Mouse (Mus musculus): Measurements from ENCODE around the gene 1700025C18Rik.

Gene 1700025C18Rik

GRCm38 (mm10) chr2:165090650-165091049 is at the start of gene 1700025C18Rik:
Gene 1700025C18Rik, minus strand, starts transcription at chr2:165090750.
- DNase-seq (ENCODE audit: low spot score in 2 of 2) = no peak

- no peak for DNase-seq (ENCODE audit: low spot score in 2 of 2)
Observed at GRCm38 (mm10) chr2:165136049-165136448, 45.5 kb upstream of the 1700025C18Rik start.

- no peak for DNase-seq (ENCODE audit: low spot score in 2 of 2)
Observed at GRCm38 (mm10) chr2:165133566-165133965, 43.0 kb upstream of the 1700025C18Rik start.

- DNase-seq (ENCODE audit: low spot score in 2 of 2) = no peak
Observed at GRCm38 (mm10) chr2:165131428-165131827, 40.9 kb upstream of the 1700025C18Rik start.

- DNase-seq (ENCODE audit: low spot score in 2 of 2) = no peak
Observed at GRCm38 (mm10) chr2:165129189-165129588, 38.6 kb upstream of the 1700025C18Rik start.

GRCm38 (mm10) chr2:165126896-165127562 is 36.5 kb upstream of the 1700025C18Rik start:
- DNase-seq (ENCODE audit: low spot score in 2 of 2) = no peak

GRCm38 (mm10) chr2:165121206-165121840 is 30.8 kb upstream of the 1700025C18Rik start:
- no peak for DNase-seq (ENCODE audit: low spot score in 2 of 2)

GRCm38 (mm10) chr2:165120765-165121164 is 30.2 kb upstream of the 1700025C18Rik start:
- no peak for DNase-seq (ENCODE audit: low spot score in 2 of 2)

- DNase-seq (ENCODE audit: low spot score in 2 of 2) = no peak
Observed at GRCm38 (mm10) chr2:165113733-165114132, 23.2 kb upstream of the 1700025C18Rik start.

- DNase-seq (ENCODE audit: low spot score in 2 of 2) = peak; percentile 32 to 41
Observed at GRCm38 (mm10) chr2:165112149-165112548, 21.6 kb upstream of the 1700025C18Rik start.

- DNase-seq (ENCODE audit: low spot score in 2 of 2) = no peak
Observed at GRCm38 (mm10) chr2:165106585-165106984, 16.0 kb upstream of the 1700025C18Rik start.

- peak in 1 of 2 experiments; percentile 52 for DNase-seq (ENCODE audit: low spot score in 2 of 2)
Observed at GRCm38 (mm10) chr2:165105513-165106079, 15.0 kb upstream of the 1700025C18Rik start.

GRCm38 (mm10) chr2:165102920-165103319 is 12.4 kb upstream of the 1700025C18Rik start:
- DNase-seq (ENCODE audit: low spot score in 2 of 2) = no peak

GRCm38 (mm10) chr2:165100749-165101148 is 10.2 kb upstream of the 1700025C18Rik start:
- no peak for DNase-seq (ENCODE audit: low spot score in 2 of 2)

GRCm38 (mm10) chr2:165098861-165099260 is 8.3 kb upstream of the 1700025C18Rik start:
- no peak for DNase-seq (ENCODE audit: low spot score in 2 of 2)

- DNase-seq (ENCODE audit: low spot score in 2 of 2) = no peak
Observed at GRCm38 (mm10) chr2:165096367-165096766, 5.8 kb upstream of the 1700025C18Rik start.

- no peak for DNase-seq (ENCODE audit: low spot score in 2 of 2)
Observed at GRCm38 (mm10) chr2:165092393-165092792, 1.8 kb upstream of the 1700025C18Rik start.

GRCm38 (mm10) chr2:165091433-165091965 is 949 bp upstream of the 1700025C18Rik start:
- no peak for DNase-seq (ENCODE audit: low spot score in 2 of 2)

- DNase-seq (ENCODE audit: low spot score in 2 of 2) = no peak
Observed at GRCm38 (mm10) chr2:165089470-165089869, 1.1 kb downstream of the 1700025C18Rik start.

GRCm38 (mm10) chr2:165086634-165087033 is 3.9 kb downstream of the 1700025C18Rik start:
- DNase-seq (ENCODE audit: low spot score in 2 of 2) = no peak

- DNase-seq (ENCODE audit: low spot score in 2 of 2) = no peak
Observed at GRCm38 (mm10) chr2:165081257-165081656, 9.3 kb downstream of the 1700025C18Rik start.

- no peak for DNase-seq (ENCODE audit: low spot score in 2 of 2)
Observed at GRCm38 (mm10) chr2:165080657-165081056, 9.9 kb downstream of the 1700025C18Rik start.

GRCm38 (mm10) chr2:165078605-165079004 is 11.9 kb downstream of the 1700025C18Rik start:
- DNase-seq (ENCODE audit: low spot score in 2 of 2) = no peak
